Mouse (Mus musculus) forelimb bud, embryonic 11.5 days (tissue): ENCODE data around the gene Syne1.
A peak's percentile ranks its signal among the peaks of the same experiment; 100 is the strongest.
"Not testable (repeated sequence)": the region's sequence is repeated elsewhere in the genome, so short reads cannot be mapped to it uniquely, and the experiment has no call there.

Source experiments
- DNase-seq: peaks from one replicate; pipeline ENCODE4 v3.0.0-alpha.2; 2012; ENCODE audit warnings: low read depth, low spot score

The Syne1 gene

DNA sequence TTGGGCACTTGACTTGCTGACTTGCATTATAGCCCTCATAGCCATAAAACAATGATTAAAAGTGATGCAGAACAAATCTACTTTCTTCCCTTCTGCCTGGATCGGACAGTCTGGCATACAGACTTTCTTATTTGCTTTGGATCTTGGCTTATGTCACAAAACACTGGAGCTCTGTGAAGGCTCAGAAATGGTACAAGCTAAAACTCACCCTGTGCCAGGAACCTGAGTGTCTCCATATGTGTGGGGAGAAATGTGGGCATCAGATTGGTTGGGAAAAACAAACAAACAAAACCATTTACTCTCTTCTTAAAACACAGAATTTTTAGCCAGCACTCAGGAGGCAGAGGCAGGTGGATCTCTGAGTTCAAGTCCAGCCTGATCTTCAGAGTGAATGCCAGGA lies 30.6 kb downstream of the Syne1 start:
- DNase-seq = no peak

DNA sequence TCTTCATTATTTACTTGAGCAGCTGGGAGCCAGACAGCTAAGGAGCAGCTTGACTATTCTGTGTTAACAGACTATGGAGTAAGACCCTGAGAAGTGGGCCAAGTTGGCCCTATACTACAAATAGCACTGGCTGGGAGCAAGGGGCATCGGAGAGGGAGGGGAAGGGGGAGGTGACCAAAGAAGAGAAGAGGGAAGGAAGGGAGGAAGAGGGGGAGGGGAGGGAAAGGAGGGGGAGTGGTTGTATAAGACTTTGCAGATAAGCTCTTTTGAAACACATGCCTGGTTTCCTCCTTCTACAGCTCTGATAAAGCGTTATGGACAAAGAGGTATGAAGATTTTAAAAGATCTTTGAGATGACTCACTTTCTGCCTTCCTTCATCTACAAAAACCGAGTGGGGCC lies 36.0 kb downstream of the Syne1 start:
- no peak for DNase-seq

GRCm38 (mm10) chr10:5514134-5514533 lies 37.1 kb downstream of the Syne1 start:
- no peak for DNase-seq

DNA sequence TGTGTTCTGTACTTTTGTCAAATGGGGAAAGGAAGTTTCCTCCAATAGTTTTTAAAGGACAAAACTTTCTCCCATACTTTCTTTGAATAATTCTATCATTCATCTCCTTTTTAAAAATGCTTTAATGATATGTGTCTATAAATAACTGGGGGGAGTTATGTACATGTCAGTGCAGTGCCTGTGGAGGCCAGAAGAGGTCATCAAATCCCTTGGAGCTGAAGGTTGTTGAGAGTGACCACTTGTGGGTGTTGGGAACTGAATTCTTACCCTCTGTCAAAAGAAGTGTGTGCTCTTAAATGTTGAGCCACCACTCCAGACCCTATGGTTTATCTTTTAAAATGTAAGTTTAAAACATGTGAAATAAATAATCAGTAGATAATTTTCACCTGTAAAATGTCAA lies 39.0 kb downstream of the Syne1 start:
- DNase-seq = no peak

- no peak for DNase-seq
Observed at GRCm38 (mm10) chr10:5511403-5511802, 39.9 kb downstream of the Syne1 start.

DNA sequence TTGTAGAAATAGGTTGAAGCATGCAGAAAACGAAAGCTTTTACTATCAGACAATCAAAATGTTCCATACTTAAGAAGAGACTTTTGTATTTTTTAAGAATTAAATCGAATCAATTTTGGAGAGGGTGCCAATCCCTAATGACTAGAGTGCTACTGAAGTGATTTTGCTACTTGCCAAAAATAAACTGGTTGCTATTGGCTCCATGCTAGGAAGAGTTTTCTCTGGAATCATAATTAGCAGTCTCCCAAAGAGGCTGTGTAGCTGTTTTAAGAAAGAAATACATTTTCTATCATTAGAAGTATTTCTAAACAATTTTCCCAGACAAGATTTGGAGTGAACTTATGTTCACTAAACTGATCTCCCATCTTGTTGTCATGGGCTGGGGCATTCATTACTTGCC lies 43.8 kb downstream of the Syne1 start:
- no peak for DNase-seq

GRCm38 (mm10) chr10:5504761-5505160 lies 46.5 kb downstream of the Syne1 start:
- DNase-seq = no peak

GRCm38 (mm10) chr10:5503909-5504308 lies 47.4 kb downstream of the Syne1 start:
- DNase-seq = no peak

- not testable (repeated sequence) for DNase-seq
Observed at GRCm38 (mm10) chr10:5499684-5500369, 51.5 kb downstream of the Syne1 start.

GRCm38 (mm10) chr10:5497859-5498258 lies 53.4 kb downstream of the Syne1 start:
- no peak for DNase-seq

- no peak for DNase-seq
Observed at GRCm38 (mm10) chr10:5491050-5491449, 60.2 kb downstream of the Syne1 start.

DNA sequence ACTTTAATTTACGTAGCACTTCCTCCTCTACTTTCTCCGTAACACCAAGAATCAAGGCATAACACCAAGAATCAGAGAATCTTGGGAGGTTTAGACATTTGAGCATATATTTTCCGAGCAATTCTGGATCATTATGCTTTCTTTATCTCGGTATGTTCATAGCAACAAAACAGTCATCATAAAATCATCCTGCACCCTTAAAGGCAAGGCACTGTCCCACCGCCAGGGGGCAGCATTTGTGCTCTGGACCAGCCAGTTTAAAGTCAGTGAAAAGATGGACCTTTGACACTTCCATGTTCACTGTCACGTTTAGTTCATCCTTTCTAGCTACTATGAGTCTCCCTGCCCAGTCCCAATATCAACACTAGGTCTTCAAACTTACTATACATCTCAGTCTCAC lies 61.3 kb downstream of the Syne1 start:
- peak; percentile 4 for DNase-seq

- no peak for DNase-seq
Observed at GRCm38 (mm10) chr10:5488097-5488496, 63.2 kb downstream of the Syne1 start.

GRCm38 (mm10) chr10:5480552-5481550 lies 70.4 kb downstream of the Syne1 start:
- DNase-seq = no peak

GRCm38 (mm10) chr10:5480097-5480496 lies 71.2 kb downstream of the Syne1 start:
- DNase-seq = peak; percentile 31

GRCm38 (mm10) chr10:5468638-5469037 lies 82.6 kb downstream of the Syne1 start:
- no peak for DNase-seq

DNA sequence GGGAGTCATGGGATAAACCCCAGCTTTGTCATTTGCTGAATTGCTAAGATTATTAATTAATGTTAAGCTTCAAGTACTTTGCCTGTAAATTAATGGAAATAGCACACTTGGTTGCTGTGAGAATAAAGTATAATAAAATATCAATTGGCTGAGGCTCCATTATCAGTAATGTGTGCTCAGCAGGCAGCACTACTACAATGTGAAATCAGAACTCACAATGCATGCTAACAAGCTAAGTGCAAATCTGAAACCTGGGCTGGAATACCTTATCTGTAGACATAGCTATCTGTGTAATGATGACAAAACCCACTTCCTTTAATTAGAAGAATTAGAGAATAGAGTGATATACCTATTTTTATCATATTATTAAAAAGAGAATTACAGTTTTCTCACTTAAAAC lies 97.5 kb downstream of the Syne1 start:
- DNase-seq = no peak

DNA sequence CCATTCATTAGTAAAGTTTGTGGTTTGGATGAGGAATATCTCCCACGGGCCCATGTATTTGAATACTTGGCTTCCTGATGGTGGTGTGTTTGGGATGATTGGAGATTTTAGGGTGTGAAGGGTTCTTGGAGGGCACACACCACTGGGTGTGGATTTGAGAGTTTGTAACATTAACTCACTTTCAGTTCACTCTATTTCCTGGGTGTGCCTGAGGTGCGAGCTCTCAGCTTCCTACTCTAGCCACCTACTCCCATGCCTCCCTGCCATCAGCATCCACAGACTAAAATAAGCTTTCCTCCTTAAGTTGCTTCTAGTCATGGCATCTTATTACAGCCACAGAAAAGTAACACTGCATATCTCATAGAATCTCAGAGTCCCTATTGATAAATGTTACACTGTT lies 101.3 kb downstream of the Syne1 start:
- no peak for DNase-seq

GRCm38 (mm10) chr10:5447950-5448716 lies 103.1 kb downstream of the Syne1 start:
- DNase-seq = no peak

DNA sequence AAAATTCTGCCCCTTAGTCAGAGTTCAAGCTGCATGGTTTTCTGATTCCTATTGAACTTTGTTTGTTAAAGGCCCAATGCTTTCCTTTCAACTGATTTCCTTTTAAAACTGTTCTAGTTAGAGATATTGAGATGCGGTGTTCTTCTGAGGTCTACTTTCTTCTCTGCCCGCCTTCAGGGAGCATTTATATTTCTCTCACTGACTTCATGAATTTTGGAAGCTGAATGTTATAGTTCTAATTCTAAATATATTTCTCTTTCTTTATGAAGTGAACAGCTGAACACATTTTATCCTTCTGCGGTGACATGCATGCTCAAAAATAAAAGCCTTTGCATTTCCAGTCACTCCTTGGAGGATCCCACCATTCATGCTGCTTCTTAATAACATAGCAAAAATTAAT lies 106.0 kb downstream of the Syne1 start:
- DNase-seq = no peak

DNA sequence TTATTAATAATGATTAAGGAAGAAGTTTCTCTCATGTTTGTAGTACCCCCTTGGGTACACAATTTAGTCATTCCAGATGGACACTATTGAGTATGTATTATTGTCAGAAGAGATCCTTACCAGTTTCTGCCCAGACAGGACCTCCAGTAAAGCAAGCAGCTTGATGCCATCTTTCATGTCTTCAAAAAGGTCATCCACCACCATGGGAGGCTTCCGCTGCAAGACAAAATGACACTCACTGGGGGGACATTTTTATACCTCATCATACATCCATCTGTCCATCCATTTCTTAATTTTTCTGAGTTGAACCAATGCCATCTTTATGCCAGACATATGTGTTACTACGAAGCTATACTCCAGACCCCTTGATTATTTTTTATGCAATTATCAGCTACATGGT lies 108.3 kb downstream of the Syne1 start:
- DNase-seq = no peak

DNA sequence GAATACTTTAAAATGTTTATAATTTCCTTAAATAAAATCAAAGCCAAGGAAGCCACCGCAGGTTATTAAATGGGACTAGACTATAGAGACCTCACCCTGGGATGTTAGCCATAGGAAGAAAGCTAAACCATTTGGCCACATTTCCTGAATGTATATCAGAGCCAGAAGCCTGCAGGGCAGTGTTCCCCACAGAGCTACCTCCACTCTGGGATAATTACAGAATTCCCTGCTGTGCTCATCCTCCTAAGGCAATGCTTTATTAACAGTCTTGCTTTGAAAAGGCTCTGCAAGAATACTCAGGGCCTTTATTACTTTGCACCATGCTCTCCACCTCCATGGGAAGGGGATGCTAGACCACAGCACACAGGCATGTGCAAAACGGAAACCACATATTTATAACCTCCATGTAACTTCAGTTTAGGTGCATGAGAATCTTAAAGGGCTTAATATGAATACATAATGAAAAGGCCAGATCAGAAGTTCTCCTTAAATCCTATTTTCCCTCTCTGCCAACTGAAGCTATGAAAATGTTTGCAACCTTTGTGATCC lies 111.4 kb downstream of the Syne1 start:
- DNase-seq = peak; percentile 33
